Mouse (Mus musculus): ENCODE measurements around the gene St6galnac3.

DNA sequence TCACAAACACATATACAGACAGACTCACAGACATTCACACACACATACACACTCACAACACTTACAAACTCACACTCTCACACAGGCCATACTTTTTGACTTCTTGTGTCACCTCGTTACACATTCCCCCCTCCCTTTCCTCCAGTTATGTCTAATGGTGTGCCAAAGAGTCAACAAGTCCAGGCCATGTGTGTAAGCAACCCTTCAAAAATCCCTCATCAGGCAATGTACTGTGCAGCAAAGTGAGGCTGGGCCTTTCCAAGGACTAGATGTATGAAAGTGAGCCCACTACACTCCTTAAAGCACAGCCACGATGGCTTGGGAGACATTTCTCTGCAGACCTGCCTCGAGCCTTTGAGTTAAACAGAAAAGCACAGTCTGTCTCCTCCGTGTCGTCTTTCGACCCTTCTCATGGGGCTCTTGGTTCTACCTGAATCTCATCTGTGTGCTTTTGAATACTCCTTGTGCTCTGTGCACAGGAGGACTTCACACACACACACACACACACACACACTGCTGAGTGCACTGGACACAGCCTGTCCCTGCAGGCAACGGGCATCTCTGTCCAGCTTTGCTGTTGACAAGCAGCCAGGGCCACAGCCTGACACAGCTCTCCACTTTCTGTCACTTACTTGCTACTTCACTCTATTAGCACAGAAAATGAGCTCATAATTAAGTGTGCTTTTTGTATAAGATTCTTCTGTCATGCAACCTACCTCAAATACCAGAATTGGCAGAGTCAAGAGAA is 177.9 kb downstream of the St6galnac3 start:
- no peak for TF ChIP-seq CTCF (IDR thresholded peaks at IDR 0.05)
- TF ChIP-seq EP300 (IDR thresholded peaks at IDR 0.05; ENCODE audit: insufficient read depth, low read depth, low read length): no peak
